Mouse (Mus musculus): ENCODE data around the gene Lonrf2. TPM values are rescaled to one million over a fixed set of nuclear protein-coding genes. Genes with fewer than 3 reads are reported as not detected.

The Lonrf2 gene
- 0.18 TPM in 1 of 2 replicates, not detected in the other for total RNA-seq (2017)

GRCm38 (mm10) chr1:38836477-38836872 lies at the start of gene Lonrf2:
TSS of gene Lonrf2 (minus strand) at chr1:38836711.
- ATAC-seq (replicated peaks; ENCODE audit: low read depth, poor library complexity, severe bottlenecking): no peak

- ATAC-seq (replicated peaks; ENCODE audit: low read depth, poor library complexity, severe bottlenecking): 0 out of 2 replicates have a peak, but pooled peaks have one; percentile 54
These were observed 49.4 kb upstream of the Lonrf2 start for GRCm38 (mm10) chr1:38885956-38886355.

- no peak for ATAC-seq (replicated peaks; ENCODE audit: low read depth, poor library complexity, severe bottlenecking)
These were observed 47.3 kb upstream of the Lonrf2 start for GRCm38 (mm10) chr1:38883766-38884165.

- no peak for ATAC-seq (replicated peaks; ENCODE audit: low read depth, poor library complexity, severe bottlenecking)
These were observed 46.2 kb upstream of the Lonrf2 start for GRCm38 (mm10) chr1:38882746-38883145.

GRCm38 (mm10) chr1:38881366-38881765 lies 44.9 kb upstream of the Lonrf2 start:
- 0 out of 2 replicates have a peak, but pooled peaks have one; percentile 32 for ATAC-seq (replicated peaks; ENCODE audit: low read depth, poor library complexity, severe bottlenecking)

- ATAC-seq (replicated peaks; ENCODE audit: low read depth, poor library complexity, severe bottlenecking): no peak
These were observed 40.3 kb upstream of the Lonrf2 start for GRCm38 (mm10) chr1:38876671-38877382.

- ATAC-seq (replicated peaks; ENCODE audit: low read depth, poor library complexity, severe bottlenecking): no peak
These were observed 37.4 kb upstream of the Lonrf2 start for GRCm38 (mm10) chr1:38873911-38874310.

- no peak for ATAC-seq (replicated peaks; ENCODE audit: low read depth, poor library complexity, severe bottlenecking)
These were observed 35.3 kb upstream of the Lonrf2 start for GRCm38 (mm10) chr1:38871834-38872233.

- ATAC-seq (replicated peaks; ENCODE audit: low read depth, poor library complexity, severe bottlenecking): no peak
These were observed 33.1 kb upstream of the Lonrf2 start for GRCm38 (mm10) chr1:38869398-38870195.

GRCm38 (mm10) chr1:38866242-38866641 lies 29.7 kb upstream of the Lonrf2 start:
- no peak for ATAC-seq (replicated peaks; ENCODE audit: low read depth, poor library complexity, severe bottlenecking)

GRCm38 (mm10) chr1:38864341-38864740 lies 27.8 kb upstream of the Lonrf2 start:
- ATAC-seq (replicated peaks; ENCODE audit: low read depth, poor library complexity, severe bottlenecking): 0 out of 2 replicates have a peak, but pooled peaks have one; percentile 39

GRCm38 (mm10) chr1:38862213-38862612 lies 25.7 kb upstream of the Lonrf2 start:
- no peak for ATAC-seq (replicated peaks; ENCODE audit: low read depth, poor library complexity, severe bottlenecking)

- ATAC-seq (replicated peaks; ENCODE audit: low read depth, poor library complexity, severe bottlenecking): no peak
These were observed 24.5 kb upstream of the Lonrf2 start for GRCm38 (mm10) chr1:38860867-38861524.

- ATAC-seq (replicated peaks; ENCODE audit: low read depth, poor library complexity, severe bottlenecking): no peak
These were observed 23.7 kb upstream of the Lonrf2 start for GRCm38 (mm10) chr1:38860207-38860606.

- ATAC-seq (replicated peaks; ENCODE audit: low read depth, poor library complexity, severe bottlenecking): 0 out of 2 replicates have a peak, but pooled peaks have one; percentile 52
These were observed 19.7 kb upstream of the Lonrf2 start for GRCm38 (mm10) chr1:38856196-38856595.

- ATAC-seq (replicated peaks; ENCODE audit: low read depth, poor library complexity, severe bottlenecking): no peak
These were observed 15.7 kb upstream of the Lonrf2 start for GRCm38 (mm10) chr1:38852250-38852649.

GRCm38 (mm10) chr1:38850650-38851049 lies 14.1 kb upstream of the Lonrf2 start:
- ATAC-seq (replicated peaks; ENCODE audit: low read depth, poor library complexity, severe bottlenecking): no peak

- no peak for ATAC-seq (replicated peaks; ENCODE audit: low read depth, poor library complexity, severe bottlenecking)
These were observed 12.2 kb upstream of the Lonrf2 start for GRCm38 (mm10) chr1:38848451-38849289.

GRCm38 (mm10) chr1:38847975-38848374 lies 11.5 kb upstream of the Lonrf2 start:
- no peak for ATAC-seq (replicated peaks; ENCODE audit: low read depth, poor library complexity, severe bottlenecking)

GRCm38 (mm10) chr1:38843275-38843674 lies 6.8 kb upstream of the Lonrf2 start:
- no peak for ATAC-seq (replicated peaks; ENCODE audit: low read depth, poor library complexity, severe bottlenecking)

Data from common myeloid progenitor, adult 5-6 weeks (primary cell).